Mouse (Mus musculus) frontal cortex, postnatal 14 days (tissue): ENCODE measurements around the gene Prdm2.

ENCODE experiments used
- DNase-seq, 2 experiments: peaks; one replicate each; pipeline ENCODE4 v3.0.0; 2022; ENCODE audit warnings: low spot score in 2 of 2

Gene Prdm2

DNA sequence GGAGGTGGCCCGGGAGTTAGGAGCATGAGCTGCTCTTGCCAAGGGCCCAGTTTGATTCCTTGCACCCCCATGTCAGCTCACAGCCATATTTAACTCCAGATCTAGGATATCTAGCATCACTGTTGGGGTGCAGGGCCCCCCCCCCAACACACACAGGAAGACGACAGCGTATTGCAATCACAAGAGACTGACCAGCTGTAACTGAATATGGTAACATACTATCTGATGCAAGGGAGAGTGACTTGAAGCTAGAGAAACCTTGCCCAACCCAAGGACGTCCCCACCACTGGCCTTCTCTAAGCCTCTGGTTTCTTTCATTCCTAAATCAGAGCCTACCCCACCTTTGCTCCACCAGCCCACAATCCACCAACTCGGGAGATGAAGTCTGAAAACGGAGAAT is 105.8 kb downstream of the Prdm2 start:
- no peak for DNase-seq

DNA sequence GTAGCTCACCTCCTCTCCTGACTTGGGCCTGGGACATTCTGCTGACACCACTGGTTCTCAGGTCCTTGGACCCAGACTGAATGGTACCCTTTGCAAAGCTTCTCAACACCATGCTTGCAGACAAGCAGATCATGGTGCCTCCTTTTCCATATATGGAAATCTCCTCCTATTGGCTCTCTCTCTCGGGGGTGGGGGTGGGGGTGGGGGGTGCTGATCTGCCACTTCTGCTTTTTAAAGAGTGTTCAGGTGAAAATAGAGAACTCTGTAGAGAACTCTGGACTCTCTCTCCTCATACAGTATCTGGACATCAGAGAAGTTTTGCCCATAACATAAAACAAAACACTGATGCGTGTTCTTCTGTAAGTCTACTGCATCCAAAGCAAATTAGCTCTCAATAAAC is 106.2 kb downstream of the Prdm2 start:
- DNase-seq = no peak

DNA sequence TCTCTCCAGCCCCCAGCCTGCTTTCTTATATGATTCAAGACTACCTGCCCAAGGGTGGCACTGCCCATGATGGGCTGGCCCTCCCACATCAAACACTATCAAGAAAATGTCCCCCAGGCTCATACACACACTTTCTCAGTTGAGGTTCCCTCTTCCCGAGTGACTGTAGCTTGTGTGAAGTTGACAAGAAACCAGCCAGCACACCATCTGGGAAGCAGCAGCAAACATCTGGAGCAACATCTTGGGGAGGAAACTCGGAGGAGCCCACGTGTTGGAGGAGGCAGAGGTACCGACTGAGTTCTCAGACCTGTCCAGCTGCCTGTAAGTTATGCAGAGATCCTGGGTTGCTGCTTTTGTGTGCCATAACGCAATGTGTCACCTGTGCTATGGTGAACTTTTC is 108.1 kb downstream of the Prdm2 start:
- DNase-seq = no peak

DNA sequence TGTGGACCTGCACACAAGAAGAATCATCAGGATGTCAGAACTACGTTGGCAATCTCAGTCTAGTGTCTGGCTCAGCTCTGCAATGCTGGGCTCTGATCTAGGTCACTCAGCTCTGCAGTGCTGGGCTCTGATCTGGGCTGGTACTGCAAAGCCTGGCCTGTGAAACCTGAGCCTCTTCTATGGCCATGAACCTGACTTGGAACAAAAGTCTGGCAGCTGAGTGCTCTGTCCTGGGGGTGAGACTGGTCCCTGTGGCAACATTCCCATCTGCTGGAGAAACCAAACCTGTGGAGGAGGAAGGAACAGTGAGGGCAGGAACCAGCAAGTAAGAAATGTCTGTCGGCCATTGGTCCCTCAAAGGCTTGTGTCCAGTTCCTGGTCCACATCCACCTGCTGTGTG is 109.0 kb downstream of the Prdm2 start:
- DNase-seq = no peak

DNA sequence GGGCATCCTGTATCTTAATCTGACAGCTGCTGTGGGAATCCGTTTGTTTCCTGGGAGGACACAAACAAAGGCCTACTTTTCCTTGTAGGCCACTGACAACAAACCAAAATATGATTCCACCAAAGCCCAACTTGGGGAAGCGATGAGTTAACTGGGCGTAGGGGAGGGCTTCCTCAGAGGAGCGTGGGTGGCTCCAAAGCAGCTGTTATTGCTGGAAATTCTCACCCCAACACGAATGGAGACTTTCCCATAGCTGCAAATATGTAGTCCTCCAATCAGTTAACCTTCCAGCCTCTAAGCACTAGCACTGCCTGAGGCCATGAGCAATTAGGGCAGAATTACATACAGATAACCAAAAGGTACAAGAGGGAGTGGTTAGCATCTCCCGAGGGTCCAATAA is 112.6 kb downstream of the Prdm2 start:
- no peak for DNase-seq

DNA sequence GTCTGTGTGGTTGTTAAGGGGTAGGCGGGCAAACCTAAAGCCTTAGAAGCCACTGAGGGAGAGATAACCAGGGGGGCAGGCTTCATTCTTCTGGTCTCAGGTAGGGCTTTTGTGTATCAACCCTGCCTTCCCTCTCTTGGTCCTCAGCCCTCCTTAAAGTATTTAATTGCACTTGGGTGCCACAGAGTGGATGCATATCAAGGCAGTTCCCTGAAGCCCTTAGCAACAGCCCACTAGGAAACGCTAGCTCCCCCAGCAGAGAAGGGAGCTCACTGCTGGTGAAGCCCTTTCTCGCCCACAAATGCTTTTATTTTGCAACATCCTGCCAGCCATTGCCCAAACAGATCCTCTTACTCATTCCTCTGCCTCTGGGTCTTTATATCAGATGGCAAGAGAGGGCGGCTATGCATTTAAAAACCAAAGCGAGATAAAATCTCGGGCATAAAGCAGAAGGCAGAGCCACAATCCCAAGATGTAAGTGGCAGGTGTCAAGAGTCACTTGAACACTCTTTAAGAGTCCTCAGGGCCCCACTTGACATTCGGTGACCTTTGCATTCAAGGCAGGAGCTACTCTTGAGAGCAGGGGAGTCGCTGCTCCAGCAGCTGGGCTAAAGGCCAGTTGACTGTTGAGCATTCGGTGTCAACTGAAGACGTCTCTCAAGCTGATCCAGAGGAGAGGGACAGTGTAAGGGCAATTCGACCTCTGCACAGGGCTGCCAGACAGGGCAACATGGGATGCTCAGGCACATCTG is 113.3 kb downstream of the Prdm2 start:
- DNase-seq = no peak

GRCm38 (mm10) chr4:143092082-143092701 is 120.6 kb downstream of the Prdm2 start:
- DNase-seq = no peak

DNA sequence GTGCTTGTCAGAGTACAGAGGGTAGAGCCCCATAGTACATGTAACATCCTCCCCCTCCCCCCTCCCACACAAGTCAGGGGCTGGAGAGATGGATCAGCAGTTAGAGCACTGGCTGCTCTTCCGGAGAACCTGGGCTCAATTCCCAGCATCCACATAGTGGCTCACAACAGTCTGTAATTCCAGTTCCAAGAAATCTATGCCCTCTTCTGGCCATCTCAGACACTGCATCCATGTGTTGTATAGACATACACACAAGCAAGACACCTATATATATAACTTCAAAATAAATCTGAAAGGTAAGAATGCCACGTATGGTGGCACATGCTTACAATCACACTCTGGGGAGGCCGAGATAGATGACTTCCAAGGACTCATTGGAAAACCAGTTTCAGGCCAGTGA is 122.2 kb downstream of the Prdm2 start:
- no peak for DNase-seq

DNA sequence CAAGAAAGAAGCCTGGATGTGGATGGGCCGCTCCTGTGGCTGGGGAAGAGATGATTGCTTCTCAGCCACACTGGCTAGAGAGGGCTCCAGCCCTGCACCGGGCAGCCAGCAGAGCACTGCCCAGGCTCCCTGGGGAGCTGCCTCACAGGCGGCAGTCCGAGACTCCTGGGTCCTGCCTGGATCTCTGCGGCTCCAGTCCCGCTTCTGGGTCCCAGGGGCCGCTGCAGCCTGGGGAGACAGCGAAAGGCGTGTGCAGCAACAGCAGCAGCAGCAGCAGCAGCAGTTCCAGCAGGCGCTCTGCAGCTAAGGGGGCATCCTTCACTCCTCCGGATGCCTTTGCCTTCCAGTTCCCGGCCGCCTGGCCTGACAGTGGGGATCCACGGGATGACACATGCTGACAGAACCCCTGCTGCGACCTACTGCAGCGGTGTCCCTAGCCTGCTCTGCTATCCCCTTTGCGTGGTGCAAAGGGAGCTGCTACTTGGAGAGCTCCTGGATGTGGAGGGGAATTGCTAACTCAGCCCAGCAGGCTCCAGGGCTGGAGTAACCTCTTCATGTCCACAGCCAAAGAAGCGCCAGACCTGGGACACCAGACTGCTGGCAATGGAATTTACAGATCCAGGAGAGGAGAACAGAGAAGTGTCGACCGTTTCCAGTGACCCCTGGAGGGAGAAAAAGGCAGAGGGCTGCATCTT is 138.6 kb downstream of the Prdm2 start:
- DNase-seq = no peak

GRCm38 (mm10) chr4:143071791-143072190 is 141.0 kb downstream of the Prdm2 start:
- DNase-seq = no peak

DNA sequence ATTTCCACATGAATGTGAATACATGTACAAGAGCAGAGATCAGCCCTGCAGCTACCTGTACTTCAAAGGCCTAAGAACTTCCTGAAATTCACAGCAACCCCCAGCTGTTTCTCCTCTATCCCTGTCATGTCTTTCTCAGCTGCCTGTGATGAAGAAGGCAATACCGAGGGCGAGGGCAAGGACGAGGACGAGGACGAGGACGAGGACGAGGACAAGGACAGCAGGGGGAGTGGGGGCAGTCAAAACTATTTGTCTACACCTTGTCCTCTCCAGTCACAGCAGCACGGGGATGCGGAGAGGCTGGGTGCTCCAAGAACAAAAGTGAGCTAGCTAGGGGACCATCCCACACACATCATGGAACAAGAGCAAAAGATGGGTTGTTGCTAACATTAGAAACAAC is 145.8 kb downstream of the Prdm2 start:
- DNase-seq = no peak

DNA sequence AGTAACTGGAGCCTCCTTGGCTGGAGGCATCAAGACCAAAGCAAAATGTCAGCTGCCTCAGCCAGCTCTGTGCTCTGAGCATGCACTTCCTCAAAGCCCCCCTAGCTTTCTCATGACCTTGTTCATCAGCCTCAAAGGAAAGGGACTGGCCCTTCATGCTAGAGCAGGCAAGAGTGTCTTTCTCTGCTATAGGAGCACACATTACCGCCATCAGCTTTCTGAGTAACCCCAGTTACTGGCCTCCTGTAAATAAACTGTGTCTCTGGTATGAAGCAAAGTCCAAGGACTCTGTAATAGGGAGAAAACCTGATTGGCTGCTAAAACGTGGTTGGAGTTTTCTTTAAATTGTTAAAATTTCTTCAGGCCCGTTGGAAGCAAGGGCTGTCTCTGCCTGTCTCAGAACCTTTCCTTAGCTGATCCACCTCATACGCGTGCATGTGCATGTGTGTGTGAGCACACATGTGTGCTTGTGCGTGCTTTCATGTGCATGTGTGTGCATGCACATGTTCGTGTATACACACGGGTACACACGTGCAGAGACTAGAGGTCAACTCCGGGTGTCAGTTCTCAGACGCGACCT is 153.9 kb downstream of the Prdm2 start:
- no peak for DNase-seq
